Mouse (Mus musculus) regulatory T cell (primary cell): ENCODE results near the gene Rtp2.

Source experiments
- in situ Hi-C: fragments of 300-600 bp; cut with MboI, MseI; formaldehyde crosslinking; loops from one replicate; pipeline ENCODE4 v1.15.1; 2025; ENCODE audit warnings: high pct_unique_total_duplicates

Gene Rtp2

DNA sequence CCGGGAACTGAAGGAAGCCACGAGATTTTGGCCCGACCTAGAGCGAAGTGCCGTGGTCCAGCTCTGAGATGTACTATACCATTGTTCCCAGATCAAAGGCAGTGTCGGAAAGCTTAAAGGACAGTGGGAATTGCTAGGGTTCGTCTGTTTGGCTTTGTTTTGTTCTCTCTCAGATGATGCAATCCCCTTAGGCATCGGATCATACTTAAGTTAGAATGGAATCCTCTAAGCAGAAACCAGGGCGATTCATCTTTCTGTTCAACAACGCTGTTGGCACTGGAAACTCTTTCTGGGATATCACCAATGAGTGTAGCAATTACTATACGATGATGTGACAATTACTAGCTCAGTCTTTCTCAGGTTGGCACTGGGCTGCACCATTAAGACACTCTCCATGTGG lies at the start of gene Rtp2:
Rtp2 (minus strand) TSS at position 101 of the 400 bp plus-strand sequence.
- in situ Hi-C loops = no loop called here

- in situ Hi-C loops = loop anchor here (5.0 kb wide), 6 partner anchors 361 to 1281 kb away; no protein-coding TSS in a partner anchor
Observed at GRCm38 (mm10) chr16:23980991-23981720, 49.0 kb upstream of the Rtp2 start.

- in situ Hi-C loops = loop anchor here (5.0 kb wide), 6 partner anchors 362 to 1282 kb away; no protein-coding TSS in a partner anchor
Observed at GRCm38 (mm10) chr16:23980201-23980870, 48.1 kb upstream of the Rtp2 start.

DNA sequence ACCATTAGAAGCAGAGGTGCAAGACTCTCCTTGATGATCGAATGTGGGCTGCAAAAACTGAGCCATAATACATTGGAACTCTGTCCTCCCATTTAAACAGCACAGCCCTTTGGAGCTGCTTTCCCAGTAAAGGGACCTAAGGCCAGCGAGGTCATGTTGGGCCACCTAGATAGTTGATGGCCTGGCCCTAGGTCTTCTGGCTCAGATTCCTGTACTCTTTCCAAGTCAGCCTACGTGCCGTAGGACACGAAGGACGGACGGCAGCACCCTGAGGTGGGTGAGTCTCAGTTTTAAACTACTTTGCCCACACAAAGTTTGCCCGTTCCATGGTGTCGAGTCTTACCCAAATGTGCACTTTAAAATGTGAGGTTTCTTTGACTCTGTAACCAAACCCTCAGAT lies 47.3 kb upstream of the Rtp2 start:
- in situ Hi-C loops = no loop called here

DNA sequence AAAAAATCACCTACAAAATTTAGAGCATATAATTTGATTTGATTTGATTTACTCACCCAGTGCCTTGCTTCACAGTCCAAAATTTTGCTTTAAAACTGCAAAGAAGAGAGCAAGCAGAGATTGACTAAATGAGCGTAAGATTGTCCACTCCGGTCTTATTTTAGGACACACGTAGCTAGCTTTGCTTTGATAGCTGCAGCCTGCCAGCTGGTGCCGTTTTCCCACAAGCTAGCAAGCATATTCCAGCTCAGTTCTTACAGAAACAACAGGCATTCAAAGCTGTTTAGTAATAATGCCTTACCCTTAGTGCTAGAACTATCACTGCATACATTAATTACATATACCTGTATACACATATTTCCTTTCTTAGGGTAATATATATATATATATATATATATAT lies 46.3 kb upstream of the Rtp2 start:
- in situ Hi-C loops = no loop called here

DNA sequence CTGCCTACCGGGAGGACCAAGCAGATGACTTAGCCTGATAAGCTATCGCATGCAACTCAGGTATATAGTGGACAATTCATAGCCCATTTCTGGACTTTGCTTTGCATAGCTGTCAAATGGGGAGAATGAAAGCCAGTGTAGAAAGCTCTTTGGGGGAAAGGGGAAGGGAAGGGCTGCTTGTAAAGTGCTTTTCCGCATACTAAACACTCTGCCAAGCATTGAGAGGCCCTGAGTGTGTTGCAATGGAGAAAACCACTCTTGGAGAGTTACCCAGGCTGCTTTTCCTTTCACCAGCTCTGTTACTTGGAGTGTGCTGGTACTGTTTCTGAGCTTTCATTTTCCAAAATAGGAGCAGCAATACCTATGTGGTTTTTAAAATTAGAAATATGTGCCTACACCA lies 45.5 kb upstream of the Rtp2 start:
- in situ Hi-C loops = no loop called here

- in situ Hi-C loops = no loop called here
Observed at GRCm38 (mm10) chr16:23976196-23976595, 44.0 kb upstream of the Rtp2 start.

DNA sequence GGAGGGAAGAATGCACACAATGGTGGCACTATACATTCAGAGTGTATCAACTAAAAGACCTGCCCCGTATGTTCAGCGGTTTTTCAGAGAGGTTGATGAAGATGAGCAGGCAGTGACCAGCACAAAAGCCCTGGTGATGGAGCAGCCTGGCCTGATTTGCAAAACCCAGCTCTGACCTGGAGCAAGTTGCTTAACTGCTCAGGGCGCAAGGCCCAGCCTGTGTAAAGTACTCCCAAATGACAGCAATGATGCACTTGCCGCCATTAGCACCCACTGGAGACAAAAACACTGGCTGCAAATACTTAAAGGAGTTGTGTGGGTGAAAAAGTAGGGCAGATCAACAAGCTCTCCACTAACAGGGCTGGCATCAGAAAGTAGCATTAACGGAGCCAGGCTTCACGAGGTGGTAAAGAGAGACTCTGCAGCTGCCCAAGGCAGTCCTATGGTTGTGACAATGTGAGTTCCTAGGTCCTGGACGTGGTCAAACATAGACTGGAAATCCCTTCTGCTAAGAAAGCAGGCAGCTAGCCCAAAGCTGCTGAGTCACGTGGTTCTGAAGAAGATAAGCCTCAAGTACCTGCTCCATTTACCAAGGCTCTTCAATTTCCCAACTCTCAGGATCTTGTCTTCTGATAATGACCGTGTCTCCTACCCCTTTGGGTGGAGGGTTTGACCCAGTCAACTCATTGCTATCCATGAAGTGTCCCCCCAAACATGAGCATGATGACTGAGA lies 41.6 kb upstream of the Rtp2 start:
- in situ Hi-C loops = no loop called here

- in situ Hi-C loops = no loop called here
Observed at GRCm38 (mm10) chr16:23972901-23973300, 40.7 kb upstream of the Rtp2 start.

GRCm38 (mm10) chr16:23972126-23972740 lies 40.0 kb upstream of the Rtp2 start:
- in situ Hi-C loops = no loop called here

- in situ Hi-C loops = no loop called here
Observed at GRCm38 (mm10) chr16:23969919-23970318, 37.7 kb upstream of the Rtp2 start.

DNA sequence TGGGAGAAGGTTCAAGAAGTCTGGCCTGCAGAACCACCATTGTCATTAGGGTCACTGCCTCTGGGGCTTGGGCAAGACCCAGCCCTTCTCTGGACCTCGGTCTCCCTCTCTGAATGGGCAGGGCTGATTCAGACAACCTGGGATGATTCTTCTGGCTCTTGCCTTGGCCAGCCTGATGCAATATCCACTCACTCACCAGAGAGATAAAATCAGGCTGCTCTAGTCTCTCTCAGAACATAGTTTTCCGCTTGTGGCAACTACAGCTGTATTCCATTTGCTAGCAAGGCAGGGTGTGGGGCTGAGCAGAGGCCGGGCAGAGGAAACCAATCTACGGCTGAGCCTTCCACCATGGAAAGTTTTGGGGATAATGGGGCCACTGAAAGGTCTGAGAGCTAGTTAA lies 36.7 kb upstream of the Rtp2 start:
- in situ Hi-C loops = no loop called here

GRCm38 (mm10) chr16:23967301-23967700 lies 35.1 kb upstream of the Rtp2 start:
- in situ Hi-C loops = no loop called here

GRCm38 (mm10) chr16:23966066-23966465 lies 33.9 kb upstream of the Rtp2 start:
- in situ Hi-C loops = no loop called here

GRCm38 (mm10) chr16:23964706-23965367 lies 32.6 kb upstream of the Rtp2 start:
- in situ Hi-C loops = no loop called here

DNA sequence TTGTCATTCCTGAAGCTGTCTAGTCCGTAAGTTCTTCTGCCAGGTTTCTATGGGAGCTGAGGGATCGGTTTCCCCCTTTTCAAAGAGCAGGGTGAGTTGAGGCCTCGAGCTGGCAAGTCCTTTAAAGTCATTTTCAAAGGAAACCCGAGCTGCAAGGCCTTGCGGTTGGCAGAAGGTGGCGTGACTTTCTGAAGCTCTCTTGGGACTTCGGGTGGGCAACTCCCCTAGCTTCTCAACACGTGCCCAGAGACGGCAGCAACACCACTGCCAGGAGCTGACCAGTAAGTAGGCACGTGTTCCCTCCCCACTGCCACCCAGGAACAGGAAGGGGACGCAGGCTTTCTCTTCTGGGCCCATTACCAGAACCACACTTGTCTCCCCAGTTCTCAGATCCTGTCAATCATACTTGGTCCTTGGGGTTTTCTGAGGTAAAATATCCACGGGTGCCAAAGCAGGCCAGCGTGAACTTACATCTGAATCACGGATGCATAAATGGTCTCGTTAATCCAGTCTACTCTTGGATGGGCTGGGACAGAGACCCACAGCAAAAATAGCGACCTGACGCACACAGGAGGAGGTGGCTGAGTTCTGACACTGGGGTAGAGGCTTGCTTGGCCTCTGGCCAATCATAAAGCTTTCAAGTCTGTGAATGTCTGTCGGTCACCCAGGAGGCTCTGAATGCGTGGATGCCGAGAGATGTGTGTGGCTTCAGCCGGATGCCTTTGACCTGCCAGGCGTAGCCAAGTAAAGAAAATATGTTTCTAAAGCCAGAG lies 31.9 kb upstream of the Rtp2 start:
- in situ Hi-C loops = no loop called here

GRCm38 (mm10) chr16:23962401-23962800 lies 30.2 kb upstream of the Rtp2 start:
- in situ Hi-C loops = no loop called here

GRCm38 (mm10) chr16:23958938-23959337 lies 26.7 kb upstream of the Rtp2 start:
- in situ Hi-C loops = loop anchor here (5.0 kb wide), 1 partner anchor 1388 kb away; no protein-coding TSS in a partner anchor

DNA sequence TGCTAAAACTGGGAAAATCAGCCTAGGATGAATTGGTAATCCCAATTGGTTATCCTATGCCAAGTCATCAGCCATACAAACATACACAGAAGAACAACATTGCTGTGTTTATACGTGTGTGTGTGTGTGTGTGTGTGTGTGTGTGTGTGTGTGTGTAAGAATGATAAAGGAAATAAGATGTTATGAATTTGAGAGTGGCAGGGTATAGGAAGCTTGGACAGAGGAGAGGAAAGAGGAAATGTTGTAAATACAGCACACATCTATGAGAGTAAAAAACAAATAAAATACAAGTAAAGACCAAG lies 21.7 kb upstream of the Rtp2 start:
- in situ Hi-C loops = no loop called here

GRCm38 (mm10) chr16:23953189-23953958 lies 21.2 kb upstream of the Rtp2 start:
- in situ Hi-C loops = no loop called here
